Mouse (Mus musculus): ENCODE data around the gene Taf5.

The Taf5 gene

DNA sequence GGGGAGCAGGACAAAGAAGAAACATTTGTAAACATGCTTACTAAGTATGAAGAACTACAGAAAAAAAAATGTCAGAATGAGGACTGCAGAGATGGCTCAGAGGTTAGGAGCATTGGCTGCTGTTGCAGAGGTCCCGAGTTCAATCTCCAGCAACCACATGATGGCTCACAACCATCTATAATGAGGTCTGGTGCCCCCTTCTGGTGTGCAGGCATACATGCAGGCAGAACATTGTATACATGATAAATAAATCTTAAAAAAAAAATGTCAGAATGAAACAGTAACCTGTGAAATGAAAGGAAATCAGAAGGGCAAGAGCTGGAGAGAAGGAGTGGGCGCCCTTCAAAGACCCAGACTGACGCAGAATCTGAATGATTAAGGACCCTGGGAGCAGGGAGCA, 1.7 kb upstream of the Taf5 start:
- no peak for DNase-seq (ENCODE audit: low spot score in 2 of 2)

DNA sequence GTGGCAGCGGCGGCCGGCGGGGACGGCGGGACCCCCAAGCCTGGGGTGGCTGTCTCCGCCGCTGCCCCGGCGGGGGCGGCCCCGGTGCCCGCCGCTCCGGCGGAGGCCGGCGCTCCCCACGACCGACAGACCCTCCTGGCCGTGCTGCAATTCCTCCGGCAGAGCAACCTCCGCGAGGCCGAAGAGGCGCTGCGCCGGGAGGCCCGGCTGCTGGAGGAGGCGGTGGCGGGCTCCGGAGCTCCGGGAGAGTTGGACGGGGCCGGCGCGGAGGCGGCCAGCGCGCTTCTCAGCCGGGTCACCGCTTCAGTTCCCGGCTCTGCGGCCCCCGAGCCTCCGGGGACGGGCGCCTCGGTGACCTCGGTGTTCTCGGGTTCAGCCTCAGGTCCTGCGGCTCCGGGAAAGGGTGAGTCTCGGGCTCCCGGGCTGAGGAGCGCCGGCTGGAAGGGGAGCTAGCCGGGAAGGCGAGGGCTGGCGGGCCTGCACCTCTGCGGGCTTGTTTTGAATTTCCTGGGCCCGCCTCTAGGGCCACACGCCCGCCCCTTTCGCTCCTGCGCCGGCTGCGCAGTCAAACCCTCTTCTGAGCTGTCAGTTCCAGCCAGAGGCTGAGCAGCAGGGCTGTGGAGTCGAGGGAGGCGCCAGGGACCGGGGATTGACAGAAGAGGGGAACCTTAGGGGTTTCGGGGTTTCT, 522 bp downstream of the Taf5 start:
- DNase-seq (ENCODE audit: low spot score in 2 of 2) = peak; percentile 71 to 86

DNA sequence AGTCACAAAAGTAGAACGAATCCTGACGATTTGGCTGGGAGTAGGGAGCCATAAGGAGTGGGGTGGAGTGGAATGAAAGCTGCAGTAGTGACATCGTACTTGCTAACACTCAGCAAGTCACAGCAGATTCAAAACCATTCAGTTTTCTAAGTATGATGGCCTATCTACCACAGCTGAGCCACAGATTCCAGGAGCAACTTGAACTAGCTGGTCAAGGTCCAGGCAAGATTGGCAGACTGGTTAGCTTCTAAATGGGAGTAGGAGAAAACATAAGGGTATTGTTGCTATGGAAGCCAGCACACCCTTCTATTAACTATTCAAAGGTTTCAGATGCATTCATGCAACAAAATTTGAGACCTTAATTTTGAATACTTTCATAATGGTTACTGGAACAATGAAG, 20.7 kb downstream of the Taf5 start:
- no peak for DNase-seq (ENCODE audit: low spot score in 2 of 2)

DNA sequence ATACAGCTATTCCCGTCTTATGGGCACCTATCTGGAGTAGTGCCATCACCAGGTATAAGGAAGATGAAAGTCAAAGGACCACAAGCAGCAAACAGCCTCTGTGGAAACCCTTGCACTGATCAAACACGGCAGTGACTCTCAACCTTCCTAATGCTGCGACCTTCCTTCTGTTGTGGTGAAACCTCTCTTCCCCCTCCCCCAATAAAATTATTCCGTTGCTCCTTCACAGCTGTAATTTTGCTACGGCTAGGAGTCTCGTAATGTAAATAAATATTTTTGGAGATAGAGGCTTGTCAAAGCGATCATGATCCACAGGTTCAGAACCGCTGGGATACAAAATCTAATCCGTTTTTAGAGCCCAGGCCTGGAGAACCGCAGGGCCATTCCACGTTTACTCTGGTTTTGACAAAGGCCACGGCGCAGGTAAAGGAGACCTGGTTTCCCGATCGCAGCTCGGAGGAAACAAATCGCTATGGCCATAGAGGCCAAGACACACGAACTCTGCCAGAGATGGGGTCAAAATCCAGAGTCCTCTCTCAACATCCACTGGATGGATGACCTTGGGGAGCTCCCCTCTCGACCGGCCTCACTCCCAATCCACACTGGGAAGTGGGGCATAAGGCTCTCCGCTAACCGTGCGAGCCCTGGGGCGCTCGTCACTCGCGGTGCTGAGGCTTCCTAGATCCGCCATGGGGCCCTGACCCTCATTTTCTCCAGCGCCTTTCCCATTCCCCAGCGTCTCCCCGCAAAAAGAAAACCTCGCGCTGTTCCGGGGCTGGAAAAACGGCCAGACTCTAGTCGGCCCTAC, 22.4 kb downstream of the Taf5 start:
- DNase-seq (ENCODE audit: low spot score in 2 of 2) = peak in 1 of 2 experiments; percentile 6

DNA sequence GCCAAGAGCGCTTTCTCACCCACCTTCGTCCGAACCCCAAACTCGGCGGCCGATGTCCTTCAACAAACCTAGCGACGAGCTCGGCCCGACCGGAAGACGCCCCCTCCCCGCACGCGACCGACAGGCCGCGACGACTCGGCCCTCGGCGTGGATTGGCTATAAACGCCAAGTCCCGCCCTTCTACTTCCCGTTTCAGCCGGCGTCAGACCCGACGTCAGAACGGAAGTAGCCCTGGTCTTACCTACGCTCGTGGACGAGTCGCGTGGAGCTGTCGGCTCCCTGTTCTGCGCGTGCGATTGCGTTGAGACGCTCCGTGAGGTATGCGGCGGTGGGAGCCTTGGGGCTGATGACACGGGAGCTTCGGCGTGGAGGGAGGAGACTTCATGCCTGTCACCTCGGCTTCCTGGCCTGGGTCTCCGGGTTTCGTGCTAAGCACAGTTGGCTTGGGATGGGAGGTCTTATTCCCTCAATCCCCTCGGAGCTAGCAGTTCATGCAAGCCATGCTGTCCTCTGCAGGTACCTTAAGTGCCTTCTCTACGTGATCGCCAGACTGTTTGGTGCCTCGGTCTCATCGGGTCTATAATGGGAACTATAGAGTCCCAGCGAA, 23.1 kb downstream of the Taf5 start, which contains the start of the genes Usmg5 and Pdcd11:
Gene Usmg5, minus strand, starts transcription at position 98 of the 607 bp plus-strand sequence.
Gene Pdcd11, plus strand, starts transcription at position 219 of the 607 bp plus-strand sequence.
- peak; percentile 92 to 95 for DNase-seq (ENCODE audit: low spot score in 2 of 2)

DNA sequence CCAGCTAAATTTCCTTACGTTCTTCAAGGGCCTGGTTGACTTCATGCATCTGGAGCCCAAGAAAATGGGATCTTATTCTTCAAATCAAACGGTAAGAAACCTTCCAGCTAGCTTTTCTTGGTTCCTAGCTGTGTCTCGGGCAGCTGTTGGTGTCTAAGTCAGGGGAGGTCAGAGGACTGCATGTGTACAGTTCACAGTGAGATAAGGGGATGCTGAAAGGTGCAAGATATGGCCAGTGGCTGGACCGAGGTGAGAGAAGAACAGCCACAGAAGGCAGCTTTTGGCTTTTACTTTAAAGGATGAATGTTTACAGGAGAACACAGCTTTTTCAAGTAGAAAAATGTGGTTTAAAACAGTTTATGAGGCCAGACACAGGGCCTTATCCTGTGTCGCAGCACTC, 33.5 kb downstream of the Taf5 start:
- DNase-seq (ENCODE audit: low spot score in 2 of 2) = no peak

DNA sequence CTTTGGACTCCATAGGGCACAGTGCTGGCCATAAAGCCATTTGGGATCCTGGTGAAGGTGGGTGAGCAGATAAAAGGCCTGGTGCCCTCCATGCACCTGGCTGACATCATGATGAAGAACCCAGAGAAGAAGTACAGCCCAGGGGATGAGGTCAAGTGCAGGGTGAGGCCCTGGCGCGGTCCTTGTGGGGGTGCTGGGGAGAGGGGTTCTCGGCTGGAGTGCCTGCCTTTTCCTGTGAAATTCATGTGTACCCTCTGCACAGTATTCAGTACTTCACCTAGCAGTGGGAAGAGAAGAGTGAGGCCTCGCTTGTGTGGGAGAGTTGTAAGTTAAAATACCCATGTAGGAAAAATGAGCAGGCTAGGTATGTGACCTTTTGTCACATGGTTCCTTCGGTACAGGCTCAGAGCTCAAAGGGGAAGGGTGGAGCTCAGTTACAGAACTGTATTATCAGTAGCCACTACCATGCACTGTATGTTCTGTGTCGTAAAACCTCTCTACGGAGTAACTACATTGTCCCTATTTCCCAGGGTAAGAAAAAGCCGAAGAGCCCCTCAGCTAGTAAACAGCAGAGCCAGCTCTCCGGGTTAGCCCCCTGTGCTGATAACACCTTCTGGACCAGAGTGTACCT, 37.2 kb downstream of the Taf5 start:
- no peak for DNase-seq (ENCODE audit: low spot score in 2 of 2)

DNA sequence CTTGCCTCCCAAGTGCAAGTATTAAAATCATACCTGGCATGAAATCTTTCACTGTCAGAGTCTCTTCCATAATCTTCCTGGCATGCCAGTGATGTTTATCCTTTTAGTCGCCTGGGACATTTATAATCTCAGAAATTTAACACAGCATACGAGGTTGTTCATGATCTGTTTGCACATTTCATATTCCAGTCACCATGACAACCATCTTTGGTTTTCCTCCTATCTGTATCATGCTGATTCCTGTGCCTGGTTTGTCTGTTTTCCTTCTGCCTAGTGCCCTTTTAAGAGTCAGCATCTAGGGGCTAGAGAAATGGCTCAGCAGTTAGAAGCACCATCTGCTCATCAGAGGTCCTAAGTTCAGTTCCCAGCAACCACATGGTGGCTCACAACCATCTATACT, 51.1 kb downstream of the Taf5 start:
- no peak for DNase-seq (ENCODE audit: low spot score in 2 of 2)

DNA sequence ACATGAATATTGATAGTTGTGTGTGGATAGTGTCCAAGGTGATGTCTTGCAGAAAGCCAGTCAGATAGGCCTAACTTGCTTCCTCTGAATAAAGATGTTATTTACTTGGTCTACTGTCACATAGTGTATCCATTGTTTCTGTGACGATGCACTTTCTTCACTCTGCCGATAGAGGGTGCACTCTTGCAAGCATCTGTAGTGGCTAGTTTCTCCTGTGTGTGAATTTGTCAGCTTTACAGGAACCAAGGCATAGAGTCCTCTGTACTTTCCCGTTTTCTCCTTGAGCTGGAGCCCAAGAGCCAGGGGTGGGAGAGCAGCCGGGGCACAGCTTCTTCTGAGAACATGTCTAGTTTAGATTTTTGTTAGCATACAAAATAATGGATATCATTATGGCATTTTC, 53.5 kb downstream of the Taf5 start:
- DNase-seq (ENCODE audit: low spot score in 2 of 2) = no peak

DNA sequence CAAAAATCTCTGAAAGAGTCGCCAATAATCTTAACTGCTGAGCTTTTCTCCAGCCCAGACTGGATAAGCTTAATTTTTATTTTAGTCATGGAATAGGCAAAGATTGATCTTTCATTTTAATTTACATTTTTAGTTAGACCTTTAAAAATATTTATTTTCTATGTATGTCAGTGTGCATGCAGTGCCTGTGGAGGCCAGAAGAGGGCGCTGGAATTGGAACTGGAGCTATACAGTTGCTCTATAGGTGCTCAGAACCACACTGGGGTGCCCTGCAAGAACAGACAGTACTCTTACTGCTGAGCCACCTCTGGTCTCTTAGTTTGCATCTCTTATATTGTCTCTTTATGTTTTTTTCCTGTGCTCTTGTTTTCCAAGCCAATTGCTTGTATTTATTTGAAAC, 55.3 kb downstream of the Taf5 start:
- DNase-seq (ENCODE audit: low spot score in 2 of 2) = no peak

DNA sequence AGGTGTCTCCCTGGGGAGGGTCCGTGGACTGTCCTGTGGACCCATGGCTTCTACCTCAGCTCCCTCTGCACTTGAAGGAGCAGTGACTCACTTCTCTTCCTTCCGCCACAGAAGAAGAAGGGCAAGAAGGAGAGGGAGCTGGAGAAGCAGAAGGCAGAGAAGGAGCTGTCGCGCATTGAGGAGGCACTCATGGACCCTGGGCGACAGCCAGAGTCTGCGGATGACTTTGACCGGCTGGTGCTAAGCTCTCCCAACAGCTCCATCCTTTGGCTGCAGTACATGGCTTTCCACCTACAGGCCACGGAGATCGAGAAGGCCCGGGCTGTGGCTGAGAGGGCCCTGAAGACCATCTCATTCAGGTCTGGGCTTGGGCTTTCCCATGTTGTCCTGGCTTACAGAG, 60.6 kb downstream of the Taf5 start:
- no peak for DNase-seq (ENCODE audit: low spot score in 2 of 2)

DNA sequence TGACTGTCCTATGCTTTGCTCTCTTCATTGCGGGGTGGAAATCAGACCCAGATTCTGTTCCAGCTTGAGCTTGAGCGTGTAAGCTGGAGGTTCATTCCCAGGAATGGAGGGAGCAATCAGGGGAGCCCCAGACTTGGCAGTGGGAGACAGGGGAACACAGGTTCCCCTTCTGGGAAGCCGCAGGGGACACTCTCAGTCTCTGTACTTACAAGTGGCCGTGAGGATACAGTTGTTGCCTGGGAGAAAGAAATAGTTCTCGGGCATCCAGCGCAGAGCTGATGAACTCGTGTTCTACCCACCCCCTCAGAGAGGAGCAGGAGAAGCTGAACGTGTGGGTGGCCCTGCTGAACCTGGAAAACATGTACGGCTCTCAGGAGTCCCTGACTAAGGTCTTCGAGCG, 61.3 kb downstream of the Taf5 start:
- no peak for DNase-seq (ENCODE audit: low spot score in 2 of 2)

DNA sequence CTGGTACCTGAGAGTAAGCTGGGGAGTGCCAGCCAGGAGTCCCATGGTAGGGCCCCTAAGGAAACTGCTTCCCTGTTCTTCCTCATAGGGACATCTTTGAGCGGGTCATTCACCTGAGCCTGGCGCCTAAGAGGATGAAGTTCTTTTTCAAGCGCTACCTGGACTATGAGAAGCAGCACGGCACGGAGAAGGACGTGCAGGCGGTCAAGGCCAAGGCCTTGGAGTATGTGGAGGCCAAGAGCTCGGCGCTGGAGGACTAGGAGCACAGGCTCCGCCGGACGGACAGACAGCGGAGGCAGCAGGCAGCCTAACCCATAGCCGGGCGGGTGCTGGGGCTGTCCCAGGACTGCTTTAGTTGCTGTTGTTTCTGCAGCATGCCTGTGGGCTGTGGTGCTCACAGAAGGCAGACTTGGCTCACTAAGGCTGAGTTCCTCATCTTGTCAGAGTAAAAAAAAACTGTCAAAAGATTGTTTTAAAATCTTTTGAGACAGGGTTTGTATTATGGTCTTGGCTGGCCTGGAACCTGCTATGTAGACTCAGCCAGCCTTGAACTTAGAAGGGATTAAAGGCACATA, 63.1 kb downstream of the Taf5 start:
- DNase-seq (ENCODE audit: low spot score in 2 of 2) = no peak

All from urinary bladder, postnatal 36 days (tissue).